Mouse (Mus musculus) urinary bladder, postnatal 14 days (tissue): ENCODE results near the gene Lmtk2.
A peak's percentile ranks its signal among the peaks of the same experiment; 100 is the strongest.

ENCODE experiments used
- DNase-seq: peaks from one replicate; pipeline ENCODE4 v3.0.0; 2021; ENCODE audit warnings: low spot score

Lmtk2 gene

GRCm38 (mm10) chr5:144109201-144109600 lies 9.0 kb downstream of the Lmtk2 start:
- no peak for DNase-seq

- DNase-seq = no peak
Measured at GRCm38 (mm10) chr5:144112574-144113438, 12.6 kb downstream of the Lmtk2 start.

GRCm38 (mm10) chr5:144114068-144114467 lies 13.8 kb downstream of the Lmtk2 start:
- DNase-seq = no peak

GRCm38 (mm10) chr5:144114970-144115627 lies 14.9 kb downstream of the Lmtk2 start:
- DNase-seq = no peak

- DNase-seq = no peak
Measured at GRCm38 (mm10) chr5:144115628-144115977, 15.4 kb downstream of the Lmtk2 start.

- DNase-seq = no peak
Measured at GRCm38 (mm10) chr5:144118271-144118670, 18.0 kb downstream of the Lmtk2 start.

GRCm38 (mm10) chr5:144119286-144119685 lies 19.1 kb downstream of the Lmtk2 start:
- no peak for DNase-seq

GRCm38 (mm10) chr5:144121489-144121888 lies 21.3 kb downstream of the Lmtk2 start:
- DNase-seq = no peak

GRCm38 (mm10) chr5:144125979-144126755 lies 25.9 kb downstream of the Lmtk2 start:
- peak; percentile 22 for DNase-seq

GRCm38 (mm10) chr5:144143531-144143930 lies 43.3 kb downstream of the Lmtk2 start:
- DNase-seq = no peak

GRCm38 (mm10) chr5:144146898-144147297 lies 46.7 kb downstream of the Lmtk2 start:
- DNase-seq = peak; percentile 34

- DNase-seq = no peak
Measured at GRCm38 (mm10) chr5:144149530-144149929, 49.3 kb downstream of the Lmtk2 start.

GRCm38 (mm10) chr5:144151270-144151669 lies 51.0 kb downstream of the Lmtk2 start:
- no peak for DNase-seq

GRCm38 (mm10) chr5:144154528-144154927 lies 54.3 kb downstream of the Lmtk2 start:
- peak; percentile 65 for DNase-seq

- peak; percentile 85 for DNase-seq
Measured at GRCm38 (mm10) chr5:144158604-144159003, 58.4 kb downstream of the Lmtk2 start.

- DNase-seq = peak; percentile 19
Measured at GRCm38 (mm10) chr5:144159137-144159536, 58.9 kb downstream of the Lmtk2 start.

GRCm38 (mm10) chr5:144162080-144162812 lies 62.0 kb downstream of the Lmtk2 start:
- DNase-seq = no peak

GRCm38 (mm10) chr5:144162813-144163517 lies 62.7 kb downstream of the Lmtk2 start:
- DNase-seq = peak; percentile 90

GRCm38 (mm10) chr5:144165756-144166155 lies 65.5 kb downstream of the Lmtk2 start:
- no peak for DNase-seq

- no peak for DNase-seq
Measured at GRCm38 (mm10) chr5:144169275-144169975, 69.2 kb downstream of the Lmtk2 start.

GRCm38 (mm10) chr5:144173648-144174047 lies 73.4 kb downstream of the Lmtk2 start:
- DNase-seq = no peak
